Comparison of ENCODE assay signal across 9 mouse cellular contexts in genomic region chr12:112700522-112700921, GRCm38 (mm10). TPM values are rescaled to one million over a fixed set of nuclear protein-coding genes. Genes with fewer than 3 reads are reported as not detected.
DNase-seq lines count a peak whose midpoint lies in the region; ATAC-seq and TF ChIP-seq lines count a peak whose summit lies in the region.
"Had no signal": no experiment of that assay in that cellular context is flagged by ENCODE, and none has a peak within 500 bp of the region (broad histone marks: within the 10 kb centered on the region; RNA-seq: fewer than 3 reads in every experiment).

No protein-coding gene starts in this region.

- H3K9me3 ChIP-seq in kidney, postnatal 0 days (replicated peaks; ENCODE audit: low read length), result no peaks in the 10 kb centered on the region
- H3K9me3 ChIP-seq in embryonic facial prominence, embryonic 11.5 days (replicated peaks; ENCODE audit: control insufficient read depth, low read length), result no peaks in the 10 kb centered on the region
- no peaks in the 10 kb centered on the region for H3K9me3 ChIP-seq in midbrain, embryonic 14.5 days (ENCODE audit: control insufficient read depth, low read length)

- 4% methylated on average over 15 of the region's 15 CpGs for WGBS in kidney, postnatal 0 days
- 9% methylated on average over 15 of the region's 15 CpGs for WGBS in embryonic facial prominence, embryonic 11.5 days
- WGBS in midbrain, embryonic 14.5 days, result 12% methylated on average over 15 of the region's 15 CpGs

- no peak overlapping the region; the same call in 1 of the 2 replicates for H3K27ac ChIP-seq in kidney, postnatal 0 days
- H3K27ac ChIP-seq in embryonic facial prominence, embryonic 11.5 days (replicated peaks; ENCODE audit: low read depth, low read length), result no peak overlapping the region
- no peak overlapping the region for H3K27ac ChIP-seq in midbrain, embryonic 14.5 days (replicated peaks; ENCODE audit: low read depth, low read length)

- DNase-seq in kidney, postnatal 0 days (ENCODE audit: low spot score), result peak; percentile 61
- DNase-seq in kidney, postnatal 25 days, result no peak
- DNase-seq in embryonic facial prominence, embryonic 11.5 days (ENCODE audit: low spot score), result peak; percentile 45
- DNase-seq in gastrocnemius, postnatal 14 days, result peak; percentile 41
- peak; percentile 34 for DNase-seq in midbrain, embryonic 14.5 days
- no peak for DNase-seq in left cerebral cortex, adult 8-10 months (ENCODE audit: low spot score in 2 of 2)
- DNase-seq in spleen, postnatal 4 days (ENCODE audit: low spot score in 2 of 2), result no peak
- no peak for DNase-seq in layer of hippocampus, adult 9-11 months
- DNase-seq: cerebellum, adult 8-10 months had no signal

- peaks cover 7% of the 10 kb centered on the region; the same call in 1 of the 2 replicates for H3K4me1 ChIP-seq in kidney, postnatal 0 days (replicated peaks; ENCODE audit: insufficient read depth, low read length)
- H3K4me1 ChIP-seq in embryonic facial prominence, embryonic 11.5 days (ENCODE audit: control insufficient read depth, insufficient read depth, low read length), result peaks cover 5% of the 10 kb centered on the region; the same call in 1 of the 2 replicates
- H3K4me1 ChIP-seq in midbrain, embryonic 14.5 days (ENCODE audit: control insufficient read depth, insufficient read depth, low read length), result 0 out of 2 replicates have a peak, but pooled peaks cover 6% of the 10 kb centered on the region

- intact Hi-C loops in gastrocnemius, postnatal 14 days (cut with DNase I; ENCODE audit: low total_unique reads), result no loop called here

- 0 out of 2 replicates have a peak, but pooled peaks have one; percentile 25 for ATAC-seq in kidney, postnatal 0 days (replicated peaks; ENCODE audit: low FRiP score, low read depth)
- ATAC-seq in embryonic facial prominence, embryonic 11.5 days (replicated peaks; ENCODE audit: insufficient number of reproducible peaks, low FRiP score, low TSS enrichment, low read depth), result no peak
- no peak for ATAC-seq in midbrain, embryonic 14.5 days (ENCODE audit: low FRiP score, low TSS enrichment)

- no peak overlapping the region for H3K9ac ChIP-seq in kidney, postnatal 0 days (ENCODE audit: low read depth, low read length)
- peak overlapping the region; percentile 35 for H3K9ac ChIP-seq in embryonic facial prominence, embryonic 11.5 days (replicated peaks; ENCODE audit: low read length)
- H3K9ac ChIP-seq in midbrain, embryonic 14.5 days (replicated peaks; ENCODE audit: low read length), result no peak overlapping the region

- H3K27me3 ChIP-seq in kidney, postnatal 0 days (ENCODE audit: insufficient read depth, low read length), result 0 out of 2 replicates have a peak, but pooled peaks cover 3% of the 10 kb centered on the region
- no peaks in the 10 kb centered on the region for H3K27me3 ChIP-seq in embryonic facial prominence, embryonic 11.5 days (ENCODE audit: control insufficient read depth, insufficient read depth, low read length)
- H3K27me3 ChIP-seq in midbrain, embryonic 14.5 days (ENCODE audit: control insufficient read depth, insufficient read depth, low read length), result no peaks in the 10 kb centered on the region

- no peak overlapping the region for H3K4me3 ChIP-seq in kidney, postnatal 0 days (replicated peaks; ENCODE audit: low read depth, low read length)
- H3K4me3 ChIP-seq in embryonic facial prominence, embryonic 11.5 days (ENCODE audit: low read depth, low read length), result no peak overlapping the region
- H3K4me3 ChIP-seq in midbrain, embryonic 14.5 days (replicated peaks; ENCODE audit: low read depth, low read length), result no peak overlapping the region

- H3K4me2 ChIP-seq in kidney, postnatal 0 days (ENCODE audit: low read length), result peak overlapping the region; percentile 28
- H3K4me2 ChIP-seq in embryonic facial prominence, embryonic 11.5 days (ENCODE audit: low read depth, low read length), result peak overlapping the region; percentile 23
- no peak overlapping the region for H3K4me2 ChIP-seq in midbrain, embryonic 14.5 days (ENCODE audit: low read length)

- no peaks in the 10 kb centered on the region for H3K36me3 ChIP-seq in kidney, postnatal 0 days (ENCODE audit: insufficient read depth, low read length)
- no peaks in the 10 kb centered on the region for H3K36me3 ChIP-seq in embryonic facial prominence, embryonic 11.5 days (replicated peaks; ENCODE audit: control insufficient read depth, insufficient read depth, low read depth, low read length)
- H3K36me3 ChIP-seq in midbrain, embryonic 14.5 days (ENCODE audit: control insufficient read depth, insufficient read depth, low read length), result no peaks in the 10 kb centered on the region

- no peak for TF ChIP-seq CTCF in kidney, postnatal 0 days (IDR thresholded peaks at IDR 0.05; ENCODE audit: low read depth)

RNA-seq across cellular contexts. Expression of gene Cep170b, which starts 19.7 kb away (rescaled TPM):
- 13.6 and 13.9 TPM in 2 replicates for polyA plus RNA-seq in kidney, postnatal 0 days (2015; fragmentation: Nextera tagmentation; extraction: Ambion mirVana)
- 5.3 and 8.0 TPM in 2 replicates for polyA plus RNA-seq in embryonic facial prominence, embryonic 11.5 days (2014; fragmentation: Nextera tagmentation; extraction: Ambion mirVana)
- 10 to 100 TPM; 10.9 to 14.4 TPM for total RNA-seq in gastrocnemius, postnatal 14 days (2021)
- polyA plus RNA-seq in midbrain, embryonic 14.5 days (2014; fragmentation: Nextera tagmentation; extraction: Ambion mirVana), result 31.7 and 33.7 TPM in 2 replicates
- total RNA-seq in left cerebral cortex, adult 8-10 months (2022), result 100 to 1,000 TPM; 252 to 327 (median 295) TPM

RNA-seq across cellular contexts. Expression of gene Zbtb42, which starts 21.9 kb away (rescaled TPM):
- polyA plus RNA-seq in kidney, postnatal 0 days (2015; fragmentation: Nextera tagmentation; extraction: Ambion mirVana), result 5.9 and 6.7 TPM in 2 replicates
- polyA plus RNA-seq in embryonic facial prominence, embryonic 11.5 days (2014; fragmentation: Nextera tagmentation; extraction: Ambion mirVana), result 2.3 and 2.6 TPM in 2 replicates
- total RNA-seq in gastrocnemius, postnatal 14 days (2021), result 1 to 10 TPM; 1.3 to 2.1 TPM
- 1.9 and 3.5 TPM in 2 replicates for polyA plus RNA-seq in midbrain, embryonic 14.5 days (2014; fragmentation: Nextera tagmentation; extraction: Ambion mirVana)
- 1 to 10 TPM in 2 of 4 experiments, under 1 TPM in 2; 0.81 to 1.7 (median 1.1) TPM for total RNA-seq in left cerebral cortex, adult 8-10 months (2022)

RNA-seq across cellular contexts. Expression of gene Akt1, which starts 25.8 kb away (rescaled TPM):
- 72.5 and 114 TPM in 2 replicates for polyA plus RNA-seq in kidney, postnatal 0 days (2015; fragmentation: Nextera tagmentation; extraction: Ambion mirVana)
- 68.3 and 99.2 TPM in 2 replicates for polyA plus RNA-seq in embryonic facial prominence, embryonic 11.5 days (2014; fragmentation: Nextera tagmentation; extraction: Ambion mirVana)
- total RNA-seq in gastrocnemius, postnatal 14 days (2021), result 10 to 100 TPM; 78.3 to 89.4 TPM
- polyA plus RNA-seq in midbrain, embryonic 14.5 days (2014; fragmentation: Nextera tagmentation; extraction: Ambion mirVana), result 64.8 and 82.1 TPM in 2 replicates
- total RNA-seq in left cerebral cortex, adult 8-10 months (2022), result 100 to 1,000 TPM; 158 to 174 (median 171) TPM

RNA-seq across cellular contexts. Expression of gene Siva1, which starts 56.0 kb away (rescaled TPM):
- 202 and 209 TPM in 2 replicates for polyA plus RNA-seq in kidney, postnatal 0 days (2015; fragmentation: Nextera tagmentation; extraction: Ambion mirVana)
- polyA plus RNA-seq in embryonic facial prominence, embryonic 11.5 days (2014; fragmentation: Nextera tagmentation; extraction: Ambion mirVana), result 222 and 241 TPM in 2 replicates
- 10 to 100 TPM; 16.9 to 18.7 TPM for total RNA-seq in gastrocnemius, postnatal 14 days (2021)
- polyA plus RNA-seq in midbrain, embryonic 14.5 days (2014; fragmentation: Nextera tagmentation; extraction: Ambion mirVana), result 62.3 and 63.9 TPM in 2 replicates
- total RNA-seq in left cerebral cortex, adult 8-10 months (2022), result 10 to 100 TPM; 16.8 to 26.8 (median 23.8) TPM

RNA-seq across cellular contexts. Expression of gene Pld4, which starts 59.9 kb away (rescaled TPM):
- 7.8 TPM in 2 replicates for polyA plus RNA-seq in kidney, postnatal 0 days (2015; fragmentation: Nextera tagmentation; extraction: Ambion mirVana)
- 3.4 and 6.5 TPM in 2 replicates for polyA plus RNA-seq in embryonic facial prominence, embryonic 11.5 days (2014; fragmentation: Nextera tagmentation; extraction: Ambion mirVana)
- 1 to 10 TPM; 3.2 to 4.1 TPM for total RNA-seq in gastrocnemius, postnatal 14 days (2021)
- 3.3 and 6.0 TPM in 2 replicates for polyA plus RNA-seq in midbrain, embryonic 14.5 days (2014; fragmentation: Nextera tagmentation; extraction: Ambion mirVana)
- total RNA-seq in left cerebral cortex, adult 8-10 months (2022), result 10 to 100 TPM in 3 of 4 experiments, 1 to 10 TPM in 1; 10.0 to 22.8 (median 16.5) TPM

Comparison
In these comparisons a context has a peak if more than half of its experiments do, and no peak if none do; other contexts are left out.
1. DNase-seq: peak in kidney, postnatal 0 days (single experiment), embryonic facial prominence, embryonic 11.5 days (single experiment), gastrocnemius, postnatal 14 days (single experiment) and midbrain, embryonic 14.5 days (single experiment); none in kidney, postnatal 25 days (0 of 2), left cerebral cortex, adult 8-10 months (0 of 2), spleen, postnatal 4 days (0 of 2) and layer of hippocampus, adult 9-11 months (single experiment).